Mouse (Mus musculus) neural tube, embryonic 12.5 days (tissue): ENCODE measurements around the gene Gtpbp1. TPM values are rescaled to one million over a fixed set of nuclear protein-coding genes. Genes with fewer than 3 reads are reported as not detected.

ENCODE experiments used
- ATAC-seq: fragments of 200-750 bp; cut with Nextera tagmentation; 2 replicates; pipeline ENCODE4 v1.8.0; 2017; ENCODE audit warnings: low read depth, mild to moderate bottlenecking, moderate TSS enrichment, moderate library complexity; ENCODE audit not compliant: low FRiP score
- H3K27ac ChIP-seq: fragments of 300-500 bp; sonication (generic); 2 replicates; pipeline ENCODE4 v1.5.1; 2016
- H3K27me3 ChIP-seq: fragments of 300-500 bp; sonication (generic); replicated peaks from 2 replicates; pipeline ENCODE4 v1.6.1; 2016; ENCODE audit warnings: mild to moderate bottlenecking
- H3K36me3 ChIP-seq: fragments of 300-500 bp; sonication (generic); 2 replicates; pipeline ENCODE4 v1.6.1; 2016; ENCODE audit warnings: mild to moderate bottlenecking
- H3K4me1 ChIP-seq: fragments of 300-500 bp; sonication (generic); 2 replicates; pipeline ENCODE4 v1.6.1; 2016
- H3K4me2 ChIP-seq: fragments of 300-500 bp; sonication (generic); replicated peaks from 2 replicates; pipeline ENCODE4 v1.6.1; 2016; ENCODE audit warnings: mild to moderate bottlenecking
- H3K4me3 ChIP-seq: fragments of 300-500 bp; sonication (generic); 2 replicates; pipeline ENCODE4 v1.5.1; 2016
- H3K9ac ChIP-seq: fragments of 300-500 bp; sonication (generic); 2 replicates; pipeline ENCODE4 v1.6.1; 2016; ENCODE audit warnings: mild to moderate bottlenecking
- H3K9me3 ChIP-seq: fragments of 300-500 bp; sonication (generic); 2 replicates; pipeline ENCODE4 v1.6.1; 2016; ENCODE audit warnings: mild to moderate bottlenecking
- WGBS: fragments of 180-500 bp; shearing (Covaris S2); methylation state at CpG from one replicate; pipeline ENCODE4 v1.1.7; 2016; 5-methylcytosine and 5-hydroxymethylcytosine counted together
- polyA plus RNA-seq: library from polyadenylated mRNA; unstranded; fragments of >200 nt; fragmentation: Nextera tagmentation; extraction: Ambion mirVana; gene quantifications from 2 replicates; pipeline ENCODE4 v1.2.1, GENCODE M21; 2016

The Gtpbp1 gene
- 41.6 and 42.5 TPM in 2 replicates for polyA plus RNA-seq

- H3K27me3 ChIP-seq = no peaks in the 10 kb centered on the region
- H3K9ac ChIP-seq = peak within 1 kb of the TSS; percentile 95
- peak within 1 kb of the TSS; percentile 91 for H3K4me3 ChIP-seq
- 0% methylated on average over 45 of the region's 45 CpGs for WGBS
- peaks cover 48% of the 10 kb centered on the region for H3K4me1 ChIP-seq
- peak within 1 kb of the TSS; percentile 80; the same call in 1 of the 2 replicates for H3K27ac ChIP-seq
- ATAC-seq = peak; percentile 97
- peak within 1 kb of the TSS; percentile 82 for H3K4me2 ChIP-seq
- no peaks in the 10 kb centered on the region for H3K9me3 ChIP-seq
- H3K36me3 ChIP-seq = 0 out of 2 replicates have a peak, but pooled peaks cover 7% of the 10 kb centered on the region
Measured at GRCm38 (mm10) chr15:79690426-79691022, at the start of gene Gtpbp1. Gene Gtpbp1 (plus strand): TSS chr15:79690845.

GRCm38 (mm10) chr15:79641135-79641817 is 49.4 kb upstream of the Gtpbp1 start:
- Histone ChIP-seq H3K9me3 (no peaks in the 10 kb centered on the region), H3K4me1 (no peaks in the 10 kb centered on the region), H3K4me3 (no peak overlapping the region), H3K27me3 (no peaks in the 10 kb centered on the region), H3K4me2 (no peak overlapping the region), H3K36me3 (peaks cover 60% of the 10 kb centered on the region), H3K9ac (no peak overlapping the region), H3K27ac (no peak overlapping the region)
- 83% methylated on average over 12 of the region's 12 CpGs for WGBS
- ATAC-seq = no peak

- Histone ChIP-seq H3K4me1 (no peaks in the 10 kb centered on the region), H3K9me3 (no peaks in the 10 kb centered on the region), H3K27ac (no peak overlapping the region), H3K36me3 (peaks cover 60% of the 10 kb centered on the region), H3K4me3 (no peak overlapping the region), H3K27me3 (no peaks in the 10 kb centered on the region), H3K9ac (no peak overlapping the region), H3K4me2 (no peak overlapping the region)
- WGBS = 86% methylated on average over 2 of the region's 2 CpGs
- no peak for ATAC-seq
Measured at GRCm38 (mm10) chr15:79645483-79645882, 45.2 kb upstream of the Gtpbp1 start.

DNA sequence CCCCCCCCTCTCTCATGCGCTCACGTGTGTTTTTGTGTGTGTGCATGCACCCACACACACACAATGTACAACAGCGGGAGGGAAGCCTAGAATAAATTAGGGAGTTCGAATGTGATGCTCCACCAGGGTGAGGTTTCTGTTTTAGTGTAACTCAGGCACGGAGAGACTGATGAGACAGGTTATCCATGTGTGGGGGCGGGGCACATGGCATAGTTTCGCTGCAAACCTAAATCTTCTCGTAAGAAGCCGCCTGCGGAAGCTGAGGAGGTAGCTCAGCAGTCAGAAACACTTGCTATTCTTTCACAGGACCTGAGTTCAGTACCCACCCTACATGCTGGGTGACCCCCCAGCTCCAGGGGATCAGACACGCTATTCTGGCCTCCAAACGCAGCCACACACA is 42.5 kb upstream of the Gtpbp1 start:
- no peaks in the 10 kb centered on the region for H3K9me3 ChIP-seq
- ATAC-seq = no peak
- H3K4me1 ChIP-seq = no peaks in the 10 kb centered on the region
- 89% methylated on average over 12 of the region's 12 CpGs for WGBS
- H3K36me3 ChIP-seq = peaks cover 39% of the 10 kb centered on the region
- H3K4me3 ChIP-seq = no peak overlapping the region
- H3K9ac ChIP-seq = no peak overlapping the region
- no peaks in the 10 kb centered on the region for H3K27me3 ChIP-seq
- no peak overlapping the region for H3K4me2 ChIP-seq
- no peak overlapping the region for H3K27ac ChIP-seq

GRCm38 (mm10) chr15:79650569-79650968 is 40.1 kb upstream of the Gtpbp1 start:
- Histone ChIP-seq H3K4me2 (no peak overlapping the region), H3K4me3 (no peak overlapping the region), H3K27me3 (no peaks in the 10 kb centered on the region), H3K9ac (no peak overlapping the region), H3K4me1 (no peaks in the 10 kb centered on the region), H3K36me3 (peaks cover 30% of the 10 kb centered on the region), H3K9me3 (no peaks in the 10 kb centered on the region), H3K27ac (no peak overlapping the region)
- ATAC-seq = no peak

- Histone ChIP-seq H3K9ac (no peak overlapping the region), H3K36me3 (peaks cover 27% of the 10 kb centered on the region), H3K27ac (no peak overlapping the region), H3K9me3 (no peaks in the 10 kb centered on the region), H3K4me3 (no peak overlapping the region), H3K27me3 (no peaks in the 10 kb centered on the region), H3K4me2 (no peak overlapping the region), H3K4me1 (no peaks in the 10 kb centered on the region)
- WGBS = 80% methylated on average over 4 of the region's 4 CpGs
- ATAC-seq = no peak
Measured at GRCm38 (mm10) chr15:79651481-79651880, 39.2 kb upstream of the Gtpbp1 start.

DNA sequence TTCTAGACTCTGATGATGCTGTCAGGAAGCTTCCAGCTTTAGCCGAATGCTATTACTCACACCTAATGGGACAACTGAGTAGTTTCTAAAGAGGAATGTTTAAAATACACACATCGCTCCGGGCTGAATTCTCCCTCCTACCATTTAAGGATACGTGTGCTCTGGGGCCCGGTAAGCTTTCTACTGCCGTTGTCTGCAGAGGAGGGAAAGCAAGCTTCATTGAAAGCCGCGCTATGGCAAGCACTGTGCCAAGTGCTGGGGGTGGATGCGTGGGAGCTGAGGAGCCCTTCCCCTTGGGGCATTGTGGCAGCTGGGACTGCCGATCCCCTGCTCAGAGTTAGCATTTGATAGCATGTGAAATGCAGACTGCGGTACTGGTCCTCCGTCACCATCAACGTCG is 34.2 kb upstream of the Gtpbp1 start:
- Histone ChIP-seq H3K9me3 (no peaks in the 10 kb centered on the region), H3K27me3 (no peaks in the 10 kb centered on the region), H3K9ac (no peak overlapping the region), H3K4me3 (no peak overlapping the region), H3K4me2 (no peak overlapping the region), H3K36me3 (peaks cover 4% of the 10 kb centered on the region), H3K27ac (no peak overlapping the region), H3K4me1 (peaks cover 6% of the 10 kb centered on the region)
- ATAC-seq = no peak
- WGBS = 90% methylated on average over 14 of the region's 14 CpGs

DNA sequence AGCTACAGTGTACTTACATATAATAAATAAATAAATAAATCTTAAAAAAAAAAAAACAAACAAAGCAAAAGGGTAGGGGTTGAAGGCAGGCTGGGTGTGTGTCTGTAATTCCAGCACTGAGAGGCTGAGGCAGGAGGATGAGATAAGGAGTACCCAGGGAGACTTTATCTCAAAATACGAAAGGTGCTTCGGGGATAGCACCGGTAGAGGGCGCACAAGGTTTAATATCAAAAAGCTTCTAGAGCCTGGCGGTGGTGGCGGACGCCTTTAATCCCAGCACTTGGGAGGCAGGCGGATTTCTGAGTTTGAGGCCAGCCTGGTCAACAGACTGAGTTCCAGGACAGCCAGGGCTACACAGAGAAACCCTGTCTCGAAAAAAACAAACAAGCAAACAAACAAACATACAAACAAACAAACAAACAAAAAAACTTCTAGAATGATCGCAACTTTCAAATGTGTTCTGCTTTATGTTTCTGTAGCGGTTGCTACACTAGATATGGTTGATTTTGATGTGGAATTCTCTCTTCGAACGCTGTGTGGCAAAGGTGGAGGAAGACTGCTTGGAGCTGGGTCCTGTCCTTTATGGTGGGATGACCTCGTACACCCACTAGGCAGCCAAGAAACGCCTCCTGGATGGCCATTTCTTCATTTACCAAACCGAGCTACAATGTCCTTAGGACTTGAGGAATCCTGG is 32.7 kb upstream of the Gtpbp1 start:
- Histone ChIP-seq H3K4me2 (peak overlapping the region; percentile 80), H3K36me3 (peaks cover 8% of the 10 kb centered on the region), H3K27ac (peak overlapping the region; percentile 86; the same call in 1 of the 2 replicates), H3K27me3 (no peaks in the 10 kb centered on the region), H3K4me3 (peak overlapping the region; percentile 61), H3K9ac (peak overlapping the region; percentile 79), H3K9me3 (no peaks in the 10 kb centered on the region), H3K4me1 (peaks cover 6% of the 10 kb centered on the region)
- no peak; the same call in 1 of the 2 replicates for ATAC-seq
- 3% methylated on average over 16 of the region's 16 CpGs for WGBS

- Histone ChIP-seq H3K27ac (peak within 1 kb of the TSS; percentile 86), H3K36me3 (peaks cover 8% of the 10 kb centered on the region), H3K9ac (peak within 1 kb of the TSS; percentile 79), H3K27me3 (no peaks in the 10 kb centered on the region), H3K4me1 (peaks cover 6% of the 10 kb centered on the region), H3K9me3 (no peaks in the 10 kb centered on the region), H3K4me2 (peak within 1 kb of the TSS; percentile 80), H3K4me3 (peak within 1 kb of the TSS; percentile 61)
- peak; percentile 85 for ATAC-seq
- under 1% methylated on average over 55 of the region's 55 CpGs for WGBS
Measured at GRCm38 (mm10) chr15:79658531-79659375, 31.9 kb upstream of the Gtpbp1 start, which contains the start of the genes Fam227a and Cby1. Gene Fam227a (minus strand): TSS chr15:79658956. Gene Cby1 (plus strand): TSS chr15:79659199.

- H3K9ac ChIP-seq = no peak overlapping the region
- H3K27ac ChIP-seq = no peak overlapping the region
- 76% methylated on average over 4 of the region's 4 CpGs for WGBS
- H3K4me2 ChIP-seq = no peak overlapping the region
- H3K36me3 ChIP-seq = peaks cover 22% of the 10 kb centered on the region
- H3K9me3 ChIP-seq = no peaks in the 10 kb centered on the region
- peaks cover 6% of the 10 kb centered on the region for H3K4me1 ChIP-seq
- ATAC-seq = no peak
- H3K4me3 ChIP-seq = no peak overlapping the region
- no peaks in the 10 kb centered on the region for H3K27me3 ChIP-seq
Measured at GRCm38 (mm10) chr15:79661852-79662251, 28.8 kb upstream of the Gtpbp1 start.

DNA sequence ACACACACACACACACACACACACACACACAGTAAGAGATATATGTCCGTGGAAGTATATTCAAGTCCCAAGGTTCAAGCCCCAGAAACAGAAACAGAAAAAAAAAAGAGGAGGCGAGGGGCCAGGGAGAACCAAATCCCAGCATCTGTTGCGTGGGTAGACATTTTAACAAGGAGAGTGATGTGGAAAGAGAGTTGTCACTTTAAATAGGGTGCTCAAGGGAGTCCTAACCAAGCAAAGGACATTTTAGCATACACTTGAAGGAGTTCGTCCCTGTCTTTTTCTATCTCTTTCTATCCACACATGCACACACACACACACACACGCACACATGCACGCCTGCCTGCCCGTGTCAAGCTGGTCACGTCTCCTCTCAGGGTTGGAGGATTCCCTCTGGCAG is 26.0 kb upstream of the Gtpbp1 start:
- Histone ChIP-seq H3K27ac (no peak overlapping the region), H3K9me3 (no peaks in the 10 kb centered on the region), H3K4me3 (no peak overlapping the region), H3K36me3 (peaks cover 27% of the 10 kb centered on the region), H3K9ac (no peak overlapping the region), H3K4me1 (peaks cover 4% of the 10 kb centered on the region), H3K4me2 (no peak overlapping the region), H3K27me3 (no peaks in the 10 kb centered on the region)
- WGBS = 95% methylated on average over 8 of the region's 8 CpGs
- ATAC-seq = no peak
